Mouse (Mus musculus): ENCODE results near the gene Pga5. TPM values are rescaled to one million over a fixed set of nuclear protein-coding genes. Genes with fewer than 3 reads are reported as not detected.

Gene Pga5
- polyA plus RNA-seq, 1 experiment from 2014 or later, result not detected

DNA sequence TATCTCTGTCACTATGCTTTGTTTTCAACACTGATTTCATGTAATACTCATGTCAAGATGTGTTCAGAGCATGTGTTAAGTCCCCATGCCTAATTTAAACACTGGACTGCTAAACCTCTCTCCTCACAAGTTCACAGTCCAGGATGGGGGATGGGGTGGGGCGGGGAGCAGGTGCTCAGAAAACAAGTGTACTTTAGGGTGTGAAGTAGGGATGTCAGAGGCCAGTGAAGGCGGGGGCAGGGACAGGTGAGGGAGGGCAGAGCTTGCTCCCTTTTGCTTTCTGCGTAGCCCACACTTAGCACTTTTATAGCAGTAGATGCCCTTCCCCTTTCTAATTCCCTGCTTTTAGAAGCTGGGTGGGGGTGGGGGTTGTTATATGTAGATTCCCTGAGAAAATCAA, 12.8 kb downstream of the Pga5 start:
- Histone ChIP-seq H3K27ac (no peak overlapping the region), H3K36me3 (ENCODE audit: inconsistent target) (no peaks in the 10 kb centered on the region), H3K4me3 (ENCODE audit: inconsistent target) (no peak overlapping the region), H3K79me2 (ENCODE audit: inconsistent target) (no peaks in the 10 kb centered on the region)
- WGBS (ENCODE audit: missing documents), result 62% methylated on average over 3 of the region's 3 CpGs

GRCm38 (mm10) chr19:10662665-10663064, 15.2 kb downstream of the Pga5 start:
- Histone ChIP-seq H3K27ac (no peak overlapping the region), H3K36me3 (ENCODE audit: inconsistent target) (no peaks in the 10 kb centered on the region), H3K4me3 (ENCODE audit: inconsistent target) (no peak overlapping the region), H3K79me2 (ENCODE audit: inconsistent target) (no peaks in the 10 kb centered on the region)
- 41% methylated on average over 3 of the region's 3 CpGs for WGBS (ENCODE audit: missing documents)

- no peaks in the 10 kb centered on the region for H3K79me2 ChIP-seq (ENCODE audit: inconsistent target)
- no peak overlapping the region for H3K4me3 ChIP-seq (ENCODE audit: inconsistent target)
- no peaks in the 10 kb centered on the region for H3K36me3 ChIP-seq (ENCODE audit: inconsistent target)
- H3K27ac ChIP-seq, result no peak overlapping the region
- 90% methylated on average over 2 of the region's 2 CpGs for WGBS (ENCODE audit: missing documents)
Observed at GRCm38 (mm10) chr19:10661919-10662318, 16.0 kb downstream of the Pga5 start.

DNA sequence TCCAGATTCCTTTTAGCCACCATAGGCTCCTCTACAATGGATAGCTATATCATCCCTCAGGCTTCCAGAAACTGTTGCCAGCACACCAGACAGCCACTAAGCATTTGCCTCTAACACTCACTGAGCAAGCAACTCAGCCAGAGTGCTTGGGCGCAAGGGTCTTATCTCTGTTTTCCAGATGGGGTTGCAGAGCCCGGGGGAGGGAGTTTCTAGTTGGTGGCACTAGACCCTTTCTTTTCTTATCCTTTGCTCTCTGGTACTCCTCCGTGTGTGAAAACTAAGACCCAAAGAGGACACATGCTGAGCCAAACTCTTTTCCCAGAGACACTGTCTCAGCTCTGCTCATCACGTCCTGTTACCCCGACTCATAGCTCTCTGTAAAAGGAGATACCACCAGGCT, 16.5 kb downstream of the Pga5 start:
- no peaks in the 10 kb centered on the region for H3K79me2 ChIP-seq (ENCODE audit: inconsistent target)
- no peaks in the 10 kb centered on the region for H3K36me3 ChIP-seq (ENCODE audit: inconsistent target)
- H3K27ac ChIP-seq, result no peak overlapping the region
- 81% methylated on average over 5 of the region's 5 CpGs for WGBS (ENCODE audit: missing documents)
- H3K4me3 ChIP-seq (ENCODE audit: inconsistent target), result no peak overlapping the region

DNA sequence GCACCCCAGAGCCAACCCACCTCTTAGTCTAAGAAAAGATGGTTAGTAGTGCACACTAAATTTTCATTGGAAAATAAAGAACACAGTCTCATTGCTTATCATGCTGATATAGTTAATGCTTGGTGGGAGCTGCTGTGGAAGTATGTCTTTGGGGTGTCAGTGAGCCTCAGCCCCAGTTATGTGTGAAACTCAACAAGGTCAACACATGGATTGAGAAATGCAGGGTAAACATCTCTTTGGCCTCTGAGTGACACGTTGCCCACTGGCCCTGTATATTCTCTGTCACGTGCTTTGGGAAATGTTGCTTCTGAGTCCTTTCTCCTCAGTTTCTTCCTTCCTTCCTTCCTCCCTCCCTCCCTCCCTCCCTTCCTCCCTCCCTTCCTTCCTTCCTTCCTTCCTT, 19.5 kb downstream of the Pga5 start:
- 63% methylated on average over 2 of the region's 2 CpGs for WGBS (ENCODE audit: missing documents)
- no peaks in the 10 kb centered on the region for H3K36me3 ChIP-seq (ENCODE audit: inconsistent target)
- H3K27ac ChIP-seq, result no peak overlapping the region
- no peaks in the 10 kb centered on the region for H3K79me2 ChIP-seq (ENCODE audit: inconsistent target)
- H3K4me3 ChIP-seq (ENCODE audit: inconsistent target), result no peak overlapping the region

- 92% methylated on average over 5 of the region's 5 CpGs for WGBS (ENCODE audit: missing documents)
- Histone ChIP-seq H3K36me3 (ENCODE audit: inconsistent target) (no peaks in the 10 kb centered on the region), H3K4me3 (ENCODE audit: inconsistent target) (no peak overlapping the region), H3K27ac (no peak overlapping the region), H3K79me2 (ENCODE audit: inconsistent target) (no peaks in the 10 kb centered on the region)
Observed at GRCm38 (mm10) chr19:10657742-10658141, 20.1 kb downstream of the Pga5 start.

GRCm38 (mm10) chr19:10656058-10656457, 21.8 kb downstream of the Pga5 start:
- 73% methylated on average over 3 of the region's 3 CpGs for WGBS (ENCODE audit: missing documents)
- Histone ChIP-seq H3K79me2 (ENCODE audit: inconsistent target) (no peaks in the 10 kb centered on the region), H3K4me3 (ENCODE audit: inconsistent target) (no peak overlapping the region), H3K27ac (no peak overlapping the region), H3K36me3 (ENCODE audit: inconsistent target) (no peaks in the 10 kb centered on the region)

DNA sequence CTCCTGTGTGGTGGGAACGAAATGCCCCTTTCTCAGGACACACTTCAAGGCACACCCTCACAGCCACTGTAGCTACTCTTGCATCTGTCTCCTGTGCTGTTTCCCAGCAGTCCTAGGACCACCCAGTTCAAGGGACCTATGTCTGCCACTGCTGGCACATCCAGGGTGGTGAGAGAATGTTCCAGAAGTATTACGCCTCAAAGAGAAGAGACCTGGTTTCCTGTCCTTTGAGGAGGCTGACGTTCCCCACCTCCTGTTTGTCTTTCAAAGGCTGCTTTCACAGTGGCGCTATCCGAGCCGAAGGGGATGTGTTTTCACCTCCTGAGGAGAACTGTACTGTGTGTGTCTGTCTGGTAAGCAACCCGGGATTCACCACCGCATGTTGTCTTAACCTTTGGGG, 29.7 kb downstream of the Pga5 start:
- no peaks in the 10 kb centered on the region for H3K79me2 ChIP-seq (ENCODE audit: inconsistent target)
- WGBS (ENCODE audit: missing documents), result 79% methylated on average over 8 of the region's 8 CpGs

DNA sequence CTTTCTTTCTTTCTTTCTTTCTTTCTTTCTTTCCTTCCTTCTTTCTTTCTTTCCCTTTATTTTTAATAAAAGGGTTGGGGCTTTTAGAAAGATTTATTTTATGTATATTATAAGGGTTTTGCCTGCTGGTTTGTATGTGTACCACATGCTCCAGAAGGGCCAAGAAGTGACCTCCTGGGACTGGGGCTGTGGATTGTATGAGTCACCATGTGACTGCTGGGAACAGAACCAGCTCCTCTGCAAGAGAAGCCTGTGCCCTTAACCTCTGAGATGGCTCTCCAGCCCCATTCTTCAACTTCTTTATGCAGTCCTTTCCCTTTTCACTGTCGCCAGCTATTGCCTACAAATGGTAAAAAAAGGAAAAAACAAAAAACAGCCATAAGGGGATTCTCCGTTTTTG, 32.3 kb downstream of the Pga5 start:
- Histone ChIP-seq H3K4me3 (ENCODE audit: inconsistent target) (no peak overlapping the region), H3K27ac (no peak overlapping the region), H3K79me2 (ENCODE audit: inconsistent target) (no peaks in the 10 kb centered on the region), H3K36me3 (ENCODE audit: inconsistent target) (no peaks in the 10 kb centered on the region)
- 90% methylated on average over 2 of the region's 2 CpGs for WGBS (ENCODE audit: missing documents)

More for the DNA sequence above, 29.7 kb downstream of the Pga5 start:
- no peak overlapping the region for H3K4me3 ChIP-seq (ENCODE audit: inconsistent target)
- H3K36me3 ChIP-seq (ENCODE audit: inconsistent target), result no peaks in the 10 kb centered on the region
- H3K27ac ChIP-seq, result no peak overlapping the region

DNA sequence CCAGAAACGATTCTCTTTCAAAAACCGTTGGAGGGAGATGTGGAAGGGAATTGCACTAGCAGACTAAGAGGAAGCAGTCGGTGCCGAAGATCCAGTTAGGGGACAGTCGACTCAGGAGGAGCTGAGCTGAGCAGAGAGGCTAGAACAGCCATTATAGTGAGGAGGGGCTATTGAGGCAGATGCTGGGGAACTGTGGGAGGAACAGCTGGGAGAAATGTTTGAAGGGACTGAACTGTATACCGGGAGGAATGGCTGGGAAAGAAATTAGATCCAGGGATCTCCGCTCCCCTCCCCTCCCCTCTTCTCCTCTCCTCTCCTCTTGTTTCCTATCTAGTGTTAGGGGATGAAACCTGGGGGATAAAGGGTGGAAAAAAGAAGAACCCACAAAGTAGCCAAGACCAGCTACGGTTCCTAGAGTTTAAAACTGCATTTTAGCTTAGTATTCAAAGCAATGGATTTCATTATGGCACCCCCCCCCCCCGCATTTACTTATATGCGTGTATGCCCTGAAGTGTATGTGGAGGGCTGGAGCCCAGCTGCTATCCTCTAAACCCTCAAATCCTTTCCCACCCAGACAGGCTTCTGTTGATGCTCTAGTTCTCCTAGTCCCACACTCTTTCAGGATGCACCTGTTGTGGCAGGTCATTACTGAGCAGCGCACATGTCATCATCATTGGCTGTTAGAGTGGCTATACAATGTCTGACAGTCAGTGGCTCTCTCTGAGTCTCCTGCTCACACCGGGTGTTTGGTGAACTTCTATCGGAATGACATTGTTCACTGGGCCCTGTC, 37.1 kb downstream of the Pga5 start:
- H3K27ac ChIP-seq, result no peak overlapping the region
- no peaks in the 10 kb centered on the region for H3K79me2 ChIP-seq (ENCODE audit: inconsistent target)
- no peaks in the 10 kb centered on the region for H3K36me3 ChIP-seq (ENCODE audit: inconsistent target)
- no peak overlapping the region for H3K4me3 ChIP-seq (ENCODE audit: inconsistent target)
- WGBS (ENCODE audit: missing documents), result 55% methylated on average over 13 of the region's 13 CpGs

- no peak overlapping the region for H3K27ac ChIP-seq
- no peaks in the 10 kb centered on the region for H3K36me3 ChIP-seq (ENCODE audit: inconsistent target)
- H3K4me3 ChIP-seq (ENCODE audit: inconsistent target), result no peak overlapping the region
- no peaks in the 10 kb centered on the region for H3K79me2 ChIP-seq (ENCODE audit: inconsistent target)
- 10% methylated on average over 5 of the region's 5 CpGs for WGBS (ENCODE audit: missing documents)
Observed at GRCm38 (mm10) chr19:10640080-10640479, 37.8 kb downstream of the Pga5 start.

DNA sequence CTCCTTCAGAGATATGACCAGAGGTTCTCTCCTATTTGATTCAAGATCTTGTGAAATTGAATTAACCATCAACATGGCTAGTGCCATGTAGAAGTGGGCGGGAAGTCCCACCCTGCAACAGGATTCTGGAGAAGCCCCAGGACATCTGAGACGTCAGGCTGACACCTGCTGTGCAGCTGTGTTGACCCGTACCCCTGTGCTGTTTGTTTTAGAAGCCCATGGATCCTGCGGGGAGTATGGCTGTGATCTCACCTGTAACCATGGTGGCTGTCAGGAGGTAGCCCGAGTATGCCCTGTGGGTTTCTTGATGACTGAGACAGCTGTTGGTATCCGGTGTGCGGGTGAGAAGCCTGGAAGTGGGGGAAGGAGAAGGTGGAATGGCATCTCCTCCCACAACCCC, 40.0 kb downstream of the Pga5 start:
- WGBS (ENCODE audit: missing documents), result 83% methylated on average over 7 of the region's 7 CpGs

GRCm38 (mm10) chr19:10634872-10635318, 43.0 kb downstream of the Pga5 start:
- no peaks in the 10 kb centered on the region for H3K79me2 ChIP-seq (ENCODE audit: inconsistent target)
- WGBS (ENCODE audit: missing documents), result 6% methylated on average over 21 of the region's 21 CpGs
- no peak overlapping the region for H3K27ac ChIP-seq
- peaks cover 4% of the 10 kb centered on the region; the same call in 1 of the 2 replicates for H3K36me3 ChIP-seq (ENCODE audit: inconsistent target)
- no peak overlapping the region for H3K4me3 ChIP-seq (ENCODE audit: inconsistent target)

More for the DNA sequence above, 40.0 kb downstream of the Pga5 start:
- H3K36me3 ChIP-seq (ENCODE audit: inconsistent target), result no peaks in the 10 kb centered on the region
- H3K4me3 ChIP-seq (ENCODE audit: inconsistent target), result no peak overlapping the region
- H3K27ac ChIP-seq, result no peak overlapping the region
- H3K79me2 ChIP-seq (ENCODE audit: inconsistent target), result no peaks in the 10 kb centered on the region

DNA sequence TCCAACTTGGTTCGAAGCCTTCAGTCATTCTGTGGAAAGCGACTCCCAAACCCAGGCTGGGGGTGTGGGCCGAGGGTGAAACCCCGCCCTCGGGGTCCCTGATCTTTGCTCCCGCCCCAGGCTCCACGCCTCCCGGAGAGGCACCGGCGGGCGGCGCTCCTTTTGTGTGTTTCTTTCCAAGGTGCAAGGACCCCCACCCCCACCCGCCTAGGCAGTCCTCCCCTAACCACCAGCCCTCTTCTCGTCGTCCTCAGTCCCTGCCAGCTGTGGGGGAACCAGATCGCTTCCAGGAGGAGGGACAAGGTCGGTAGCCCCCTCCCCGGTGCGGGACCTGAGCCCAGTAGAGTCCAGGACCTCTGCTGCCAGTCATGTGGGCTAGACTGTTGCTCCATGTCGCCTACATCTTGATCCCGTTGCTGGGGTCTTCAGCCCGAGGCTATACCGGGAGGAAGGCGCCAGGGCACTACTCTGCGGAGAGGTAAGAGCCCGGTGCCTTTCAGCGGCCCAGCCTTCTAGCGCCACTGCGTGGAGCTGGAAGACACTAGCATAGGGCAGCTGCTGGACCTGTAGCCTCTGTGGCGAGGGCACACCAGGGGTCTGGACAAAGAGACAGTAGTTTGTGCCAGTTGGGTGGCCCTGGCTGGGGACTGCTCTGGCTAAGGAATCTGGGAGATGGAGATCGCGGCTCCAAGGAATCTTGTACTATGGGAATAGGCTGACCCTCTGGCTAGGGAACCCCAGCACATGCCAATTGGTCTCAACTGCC, 43.6 kb downstream of the Pga5 start, which contains the start of gene Vwce:
Gene Vwce, plus strand, starts transcription at position 108 of the 766 bp plus-strand sequence.
- no peaks in the 10 kb centered on the region for H3K79me2 ChIP-seq (ENCODE audit: inconsistent target)
- WGBS (ENCODE audit: missing documents), result 13% methylated on average over 32 of the region's 32 CpGs
- peaks cover 10% of the 10 kb centered on the region for H3K36me3 ChIP-seq (ENCODE audit: inconsistent target)
- H3K27ac ChIP-seq, result no peak within 1 kb of the TSS
- no peak within 1 kb of the TSS for H3K4me3 ChIP-seq (ENCODE audit: inconsistent target)

Measured in macrophage (primary cell).